Mouse (Mus musculus) retina, adult 2 months (tissue): ENCODE data around the gene Kcnh4.

Source experiments
- DNase-seq: peaks from one replicate; pipeline ENCODE4 v3.0.0-alpha.2; 2012; ENCODE audit warnings: low read depth, low spot score

Gene Kcnh4

GRCm38 (mm10) chr11:100710977-100711376 is 48.8 kb downstream of the Kcnh4 start:
- no peak for DNase-seq

- no peak for DNase-seq
Measured at GRCm38 (mm10) chr11:100710528-100710927, 49.2 kb downstream of the Kcnh4 start.

- no peak for DNase-seq
Measured at GRCm38 (mm10) chr11:100709201-100709810, 50.4 kb downstream of the Kcnh4 start.

DNA sequence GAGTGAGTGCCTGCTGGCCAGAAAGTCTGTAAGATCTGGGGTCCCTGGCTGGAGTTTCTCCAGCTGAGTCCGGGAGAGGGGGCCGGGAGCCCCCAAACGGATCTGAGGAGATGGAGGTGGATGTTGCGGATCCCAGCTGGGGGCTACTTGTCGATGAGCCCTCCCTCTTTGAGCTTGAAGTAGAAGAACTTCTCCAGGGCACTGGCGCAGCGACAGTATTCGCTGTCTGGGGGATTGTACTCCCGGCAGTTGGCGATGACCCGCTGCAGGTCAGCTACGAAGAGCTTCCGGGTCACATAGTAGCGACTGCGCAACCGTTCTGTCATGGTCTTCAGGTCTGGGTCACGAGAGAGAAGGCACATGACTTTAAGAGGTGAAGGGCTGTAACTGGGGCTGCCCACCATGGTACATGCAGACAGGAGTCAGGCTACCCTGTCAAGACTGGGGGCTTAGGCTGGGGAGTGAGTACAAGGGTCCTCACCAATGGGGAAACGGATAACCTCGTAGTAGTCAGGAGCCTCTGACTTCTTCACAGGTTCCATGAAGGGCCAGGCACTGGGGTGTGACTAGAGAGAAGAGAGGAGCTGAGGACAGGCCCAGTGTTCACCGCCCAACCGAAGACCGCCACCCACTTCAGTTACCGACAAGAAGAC is 54.5 kb downstream of the Kcnh4 start:
- no peak for DNase-seq

DNA sequence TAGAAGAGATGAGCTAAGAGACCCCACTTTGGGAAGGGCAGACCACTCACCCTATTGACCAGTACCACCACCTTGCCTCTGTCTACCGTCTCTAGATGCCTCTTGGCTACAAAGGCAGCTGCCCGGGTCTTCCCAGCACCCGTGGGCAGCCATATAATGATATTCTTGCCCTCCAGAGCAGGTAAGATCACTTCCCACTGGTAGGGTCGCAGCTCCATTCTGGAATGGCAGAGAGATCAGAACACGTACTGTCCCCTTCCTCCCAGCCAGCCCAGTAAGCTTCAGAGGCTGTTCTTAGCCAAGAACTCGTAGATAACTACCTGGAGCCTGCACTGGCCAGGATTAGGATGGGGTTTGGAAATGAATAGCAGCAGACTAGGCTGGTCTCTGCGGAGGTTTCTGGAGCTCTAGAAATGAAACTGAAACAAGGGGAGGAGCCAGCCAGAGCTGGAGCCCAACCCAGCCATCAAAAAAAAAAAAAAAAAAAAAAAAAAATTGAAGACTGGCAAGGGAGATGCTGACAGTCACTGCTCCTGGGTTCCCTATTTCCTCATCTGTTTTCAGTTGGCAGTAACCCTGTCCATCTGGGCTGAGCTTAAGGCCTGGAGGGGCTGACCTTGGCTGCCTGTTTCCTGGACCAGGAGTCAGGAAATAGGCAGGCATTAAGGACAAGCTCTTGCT is 55.8 kb downstream of the Kcnh4 start, which contains the start of gene Dhx58:
Dhx58 (minus strand) TSS at position 421 of the 681 bp plus-strand sequence.
- DNase-seq = no peak

- DNase-seq = no peak
Measured at GRCm38 (mm10) chr11:100703366-100703765, 56.4 kb downstream of the Kcnh4 start.

DNA sequence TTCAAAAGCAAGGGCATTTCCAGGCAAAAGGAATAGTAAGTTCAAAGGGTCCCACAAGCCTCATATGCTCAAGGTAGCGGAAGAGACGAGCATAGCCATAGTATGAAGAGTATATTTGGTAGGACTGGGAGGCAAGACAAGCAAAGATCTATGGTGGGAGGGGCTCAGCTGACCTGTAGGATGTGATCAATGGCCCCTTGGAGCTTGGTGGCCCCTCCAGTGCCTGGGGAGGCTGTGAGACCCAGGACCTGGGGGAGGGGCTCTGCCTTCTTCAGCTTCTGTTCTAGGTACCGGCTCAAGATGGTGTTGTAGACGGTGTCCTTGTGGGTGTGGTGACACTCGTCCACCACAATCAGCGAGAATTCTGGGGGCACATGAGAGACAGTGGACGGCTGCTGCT is 56.8 kb downstream of the Kcnh4 start:
- no peak for DNase-seq

DNA sequence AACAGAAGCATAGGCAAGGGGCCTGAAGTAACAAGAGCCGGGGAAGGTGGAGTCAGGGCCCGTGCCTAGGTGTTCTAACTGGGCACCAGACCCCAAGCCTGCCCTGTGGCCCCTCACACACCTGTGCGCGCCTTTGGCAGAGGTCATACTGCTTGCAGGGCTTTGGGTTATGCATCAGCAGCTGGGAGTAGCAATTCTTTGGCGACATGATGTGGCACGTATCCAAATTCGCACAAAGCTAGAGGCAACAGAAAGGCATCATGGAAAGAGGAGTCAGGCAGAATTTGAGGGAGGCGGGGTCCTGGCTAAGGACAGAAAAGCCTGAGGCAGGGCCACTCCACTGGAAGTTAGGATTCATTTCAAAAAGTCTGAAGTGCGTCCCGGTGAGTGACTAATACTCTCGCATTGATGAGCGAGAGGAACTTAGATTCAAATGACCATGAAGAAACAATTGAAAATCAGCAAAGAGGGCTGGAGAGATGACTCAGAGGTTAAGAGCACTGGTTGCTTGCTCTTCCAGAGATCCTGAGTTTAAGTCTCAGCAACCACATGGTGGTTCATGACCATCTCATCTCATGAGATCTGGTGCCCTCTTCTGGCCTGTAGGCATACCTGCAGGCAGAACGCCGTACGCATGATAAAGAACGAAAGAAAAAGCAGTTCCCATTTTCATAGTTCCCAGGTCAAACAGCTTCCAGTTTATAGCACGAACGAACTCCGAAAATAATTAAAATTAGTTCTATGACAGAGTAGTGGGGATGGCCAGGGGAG is 57.5 kb downstream of the Kcnh4 start:
- peak; percentile 49 for DNase-seq

DNA sequence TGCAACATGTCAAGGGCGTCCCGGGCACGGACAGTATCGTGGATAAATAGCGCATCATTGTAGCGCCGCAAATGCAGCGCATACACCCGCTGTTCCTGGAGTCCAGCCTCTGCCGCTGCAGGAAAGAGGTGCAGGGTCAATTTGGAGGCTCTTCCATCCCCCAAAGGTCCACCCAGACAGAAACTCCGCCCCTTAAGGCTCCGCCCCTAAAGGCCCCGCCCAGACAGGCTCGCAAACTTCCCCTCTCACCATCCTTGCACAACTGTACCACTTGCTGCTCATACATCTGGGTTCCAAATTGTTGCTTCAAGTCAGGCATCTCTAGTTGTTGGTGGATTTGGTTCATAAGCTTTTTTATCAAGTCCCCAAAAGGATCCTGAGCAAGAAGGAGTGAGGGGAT is 58.4 kb downstream of the Kcnh4 start:
- DNase-seq = no peak

GRCm38 (mm10) chr11:100700710-100701109 is 59.0 kb downstream of the Kcnh4 start:
- DNase-seq = no peak

- DNase-seq = no peak
Measured at GRCm38 (mm10) chr11:100697921-100698320, 61.8 kb downstream of the Kcnh4 start.

DNA sequence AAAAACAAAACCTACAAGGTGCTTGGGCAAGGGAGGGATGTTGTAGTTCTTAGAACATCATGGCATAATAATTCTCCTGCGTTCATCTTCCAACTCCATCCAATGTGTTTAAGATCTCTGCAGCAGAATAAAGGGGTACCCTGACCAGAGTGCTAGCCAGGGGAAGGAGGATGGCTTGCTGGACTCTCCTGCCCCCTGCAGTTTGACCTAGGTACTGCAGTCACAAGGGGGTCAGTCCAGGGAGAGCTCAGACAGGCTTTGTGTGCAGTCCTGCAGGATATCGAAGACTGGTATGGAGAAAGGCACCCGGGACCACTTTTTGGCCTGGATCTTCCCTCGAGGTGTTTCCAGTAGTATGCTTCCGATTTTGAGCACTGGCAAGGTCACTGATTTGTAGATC is 64.8 kb downstream of the Kcnh4 start:
- DNase-seq = peak; percentile 62

DNA sequence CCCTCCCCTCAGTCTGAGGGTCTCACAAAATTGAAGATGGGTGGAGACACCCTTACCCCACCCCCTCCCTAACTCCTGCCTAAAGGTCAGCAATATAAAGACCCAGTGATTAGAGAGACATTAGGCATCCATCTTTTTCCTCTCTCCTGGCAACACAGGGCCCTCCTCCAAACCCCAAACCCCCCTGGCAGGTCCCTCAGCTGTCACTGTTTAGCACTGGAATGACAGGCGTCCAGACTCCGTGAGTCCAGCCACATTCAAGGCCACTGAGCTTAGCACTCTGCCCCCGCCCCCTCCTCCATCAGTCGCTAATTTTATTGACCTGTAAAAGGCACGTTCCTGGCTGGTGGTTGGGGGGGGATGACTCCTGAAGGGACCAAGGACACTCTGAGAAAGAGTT is 66.6 kb downstream of the Kcnh4 start:
- no peak for DNase-seq

DNA sequence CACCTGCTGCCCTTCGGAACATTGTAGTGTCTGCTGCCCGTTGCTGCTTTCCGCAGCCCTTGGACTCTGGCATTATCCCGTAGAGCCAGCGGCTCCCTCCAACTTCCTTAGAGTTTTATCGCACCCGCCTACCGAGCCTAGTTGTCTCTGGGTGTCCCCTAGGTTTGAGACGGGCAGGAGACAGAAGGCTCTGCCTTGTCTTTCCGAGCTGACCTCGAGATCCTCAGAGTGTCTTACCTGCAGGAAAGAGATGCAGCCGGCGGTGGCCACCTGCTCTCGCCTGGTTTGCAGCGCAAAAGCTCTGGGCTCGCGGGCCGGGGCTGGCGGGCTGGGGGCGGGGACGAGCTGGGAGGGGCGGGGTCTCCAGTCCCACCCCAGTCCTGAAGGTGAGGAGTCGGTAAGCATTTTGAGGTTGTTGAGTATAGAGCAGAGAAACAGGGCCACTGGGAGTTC is 67.6 kb downstream of the Kcnh4 start, which contains the start of gene Zfp385c:
Zfp385c (minus strand) TSS at position 292 of the 453 bp plus-strand sequence.
- DNase-seq = no peak

DNA sequence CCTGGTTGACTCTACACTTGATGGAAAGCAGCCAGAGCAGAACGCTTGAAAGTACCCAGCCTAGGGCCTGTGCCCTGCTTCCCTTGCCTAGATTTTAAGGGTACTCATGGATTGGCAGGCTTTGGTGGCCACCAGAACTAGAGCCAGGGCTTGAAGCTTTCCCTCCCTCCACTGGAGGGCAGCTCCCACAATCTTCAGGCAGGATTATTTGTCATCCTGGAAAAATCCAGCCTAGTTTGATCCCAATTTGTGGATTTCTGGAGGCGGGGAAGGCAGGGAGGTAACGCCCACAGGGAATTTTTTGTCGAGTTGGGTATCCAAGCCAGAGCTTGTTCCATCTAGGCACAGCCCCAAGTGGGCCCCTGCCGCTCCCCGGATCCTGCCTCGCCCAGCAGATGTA is 69.4 kb downstream of the Kcnh4 start:
- DNase-seq = no peak
